Mouse (Mus musculus) layer of hippocampus, adult 18-20 months (tissue): ENCODE results near the gene Zfp365. TPM values are rescaled to one million over a fixed set of nuclear protein-coding genes. Genes with fewer than 3 reads are reported as not detected.
A peak's percentile ranks its signal among the peaks of the same experiment; 100 is the strongest.

Source experiments
- DNase-seq, 2 experiments: peaks; one replicate each; pipeline ENCODE4 v3.0.0; 2022; ENCODE audit warnings: low spot score in 2 of 2
- total RNA-seq, 2 experiments: library from RNA; stranded (reverse); gene quantifications; 2 replicates each; pipeline ENCODE4 v1.2.3; 2021

Gene Zfp365
- total RNA-seq, 2 experiments from 2014 or later = 261 to 265 TPM

- no peak for DNase-seq
These were observed 61.4 kb downstream of the Zfp365 start for GRCm38 (mm10) chr10:67851079-67851478.

DNA sequence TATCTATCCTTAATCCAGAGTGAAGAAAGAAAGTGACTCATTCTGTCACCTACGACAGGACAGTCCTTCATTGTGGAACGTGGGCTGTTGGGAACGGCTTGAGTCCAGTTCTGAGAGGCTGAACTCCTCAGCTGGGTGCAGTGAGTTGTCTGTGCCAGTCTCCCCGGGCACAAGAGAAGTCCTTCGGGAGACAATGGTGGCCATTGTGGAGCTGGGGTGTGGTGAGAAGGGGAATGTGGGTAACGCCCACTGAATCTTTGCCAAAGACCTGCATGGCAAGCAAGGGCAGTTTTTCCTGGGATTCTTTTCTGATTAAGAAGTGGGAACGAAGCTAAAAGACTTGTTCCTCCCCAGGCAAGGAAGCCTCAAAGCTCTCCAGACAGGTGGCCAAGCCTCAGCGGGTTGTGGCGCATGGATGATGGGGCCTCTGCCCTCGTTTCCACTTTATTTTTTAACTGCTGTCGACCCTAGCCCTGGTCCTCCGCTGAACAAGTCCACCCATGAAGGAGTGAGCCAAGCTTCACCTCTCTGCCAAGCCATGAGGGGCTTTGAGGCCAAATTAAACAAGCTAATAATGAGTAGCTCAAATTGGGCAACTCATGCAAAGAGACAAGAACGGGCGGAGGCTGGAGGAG is 66.3 kb downstream of the Zfp365 start:
- DNase-seq = peak in 1 of 2 experiments; percentile 16

DNA sequence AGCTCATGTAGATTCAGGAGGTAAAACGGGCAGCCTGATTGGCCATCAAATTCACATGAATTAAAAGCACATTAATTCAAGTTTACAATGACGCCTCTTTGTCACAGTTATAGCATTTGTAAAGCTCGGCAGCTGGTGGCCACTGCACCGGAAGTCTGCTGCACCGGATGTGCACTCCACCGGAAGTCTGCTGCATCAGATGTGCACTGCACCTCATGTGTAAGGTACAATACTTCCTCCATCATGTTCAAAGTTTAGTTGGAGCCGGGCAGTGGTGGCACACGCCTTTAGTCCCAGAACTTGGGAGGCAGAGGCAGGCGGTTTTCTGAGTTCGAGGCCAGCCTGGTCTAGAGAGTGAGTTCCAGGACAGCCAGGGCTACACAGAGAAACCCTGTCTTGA is 70.9 kb downstream of the Zfp365 start:
- no peak for DNase-seq

- no peak for DNase-seq
These were observed 71.7 kb downstream of the Zfp365 start for GRCm38 (mm10) chr10:67840735-67841134.

DNA sequence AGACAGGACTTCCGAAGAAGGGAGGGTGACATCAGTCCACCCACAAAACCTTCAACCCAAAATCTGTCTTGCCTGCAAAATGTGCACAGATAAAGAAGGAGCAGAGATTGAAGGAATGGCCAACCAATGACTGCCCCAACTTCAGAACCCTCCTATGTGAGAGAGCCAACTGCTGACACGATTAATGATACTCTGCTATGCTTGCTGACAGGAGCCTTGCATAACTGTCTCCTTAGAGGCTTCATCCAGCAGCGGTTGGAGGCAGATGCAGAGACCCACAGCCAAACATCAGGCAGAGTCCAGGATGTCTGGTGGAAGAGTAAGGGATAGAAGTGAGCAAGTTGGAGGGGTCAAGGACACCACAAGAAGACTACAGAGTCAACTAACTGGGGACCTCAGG is 73.3 kb downstream of the Zfp365 start:
- no peak for DNase-seq

- DNase-seq = peak; percentile 18 to 31
These were observed 76.0 kb downstream of the Zfp365 start for GRCm38 (mm10) chr10:67836426-67836825.

Other genes starting within 250 kb of the Zfp365 start
- 1 to 10 TPM; 5.2 to 6.4 TPM for gene Rtkn2, start 66.9 kb upstream of the Zfp365 start, total RNA-seq